Comparison of ENCODE assay signal across 9 mouse cellular contexts in the genomic region with DNA sequence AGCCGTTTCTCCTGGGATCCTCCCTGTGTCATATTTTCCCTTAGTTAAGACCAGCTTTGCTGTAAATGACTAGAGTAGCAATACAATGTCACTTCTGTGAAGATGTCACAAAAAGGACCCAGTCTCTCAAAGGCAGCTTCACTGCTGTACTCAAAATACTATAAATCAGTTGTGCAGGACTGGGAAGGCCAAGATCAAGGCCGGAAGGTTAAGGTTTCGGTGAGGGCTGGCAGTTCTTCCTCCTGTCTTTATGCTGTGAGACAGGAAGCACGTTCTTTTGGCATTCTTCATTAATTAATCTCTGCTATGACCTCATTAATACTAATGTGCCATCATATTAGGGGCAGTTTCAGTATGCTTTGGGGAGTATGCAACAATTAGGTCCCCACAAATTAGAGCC.
"Had no signal": no experiment of that assay in that cellular context is flagged by ENCODE, and none has a peak within 500 bp of the region (broad histone marks: within the 10 kb centered on the region; RNA-seq: fewer than 3 reads in every experiment).

No protein-coding gene starts in this region.

- DNase-seq: lung, adult 18-20 months; lung, embryonic 14.5 days; lung, postnatal 10 days; lung, postnatal 4 days; midbrain, embryonic 14.5 days; right cerebral cortex, postnatal 14 days; thymus, adult 2 months; thymus, postnatal 25 days; thymus, postnatal 4 days had no signal
